In genomic region chr2:33847196-33847834, GRCm38 (mm10) we compare ENCODE assay signal across 9 mouse cellular contexts. TPM values are rescaled to one million over a fixed set of nuclear protein-coding genes. Genes with fewer than 3 reads are reported as not detected.
DNase-seq lines count a peak whose midpoint lies in the region; ATAC-seq and TF ChIP-seq lines count a peak whose summit lies in the region.
"Had no signal": no experiment of that assay in that cellular context is flagged by ENCODE, and none has a peak within 500 bp of the region (broad histone marks: within the 10 kb centered on the region; RNA-seq: fewer than 3 reads in every experiment).

No protein-coding gene starts in this region.

- TF ChIP-seq POLR2A in heart, adult 2 months (IDR thresholded peaks at IDR 0.05; ENCODE audit: insufficient read depth, low read depth, low read length) = no peak

- DNase-seq in lung, postnatal 0 days (ENCODE audit: low spot score) = no peak
- DNase-seq in ovary, postnatal 14 days (ENCODE audit: low spot score) = no peak
- DNase-seq in heart, adult 2 months = no peak
- no peak for DNase-seq in adrenal gland, postnatal 4 days (ENCODE audit: low spot score in 2 of 2)

- 77% methylated on average over 11 of the region's 11 CpGs for WGBS in lung, embryonic 16.5 days
- 72% methylated on average over 11 of the region's 11 CpGs for WGBS in lung, postnatal 0 days
- WGBS in forebrain, embryonic 12.5 days = 87% methylated on average over 11 of the region's 11 CpGs
- 73% methylated on average over 11 of the region's 11 CpGs for WGBS in limb, embryonic 15.5 days
- 73% methylated on average over 11 of the region's 11 CpGs for WGBS in heart, adult 2 months

- no peaks in the 10 kb centered on the region for H3K79me2 ChIP-seq in heart, adult 2 months (replicated peaks; ENCODE audit: control insufficient read depth, insufficient read depth, low read length)

- H3K27ac ChIP-seq in lung, embryonic 16.5 days (ENCODE audit: low read length) = peak overlapping the region; percentile 23; the same call in 1 of the 2 replicates
- no peak overlapping the region for H3K27ac ChIP-seq in lung, postnatal 0 days (ENCODE audit: low read length)
- peak overlapping the region; percentile 50 for H3K27ac ChIP-seq in forebrain, embryonic 12.5 days
- peak overlapping the region; percentile 38; the same call in 1 of the 2 replicates for H3K27ac ChIP-seq in limb, embryonic 15.5 days
- H3K27ac ChIP-seq in heart, adult 2 months = no peak overlapping the region

- TF ChIP-seq EP300 in lung, postnatal 0 days (IDR thresholded peaks at IDR 0.05) = no peak
- TF ChIP-seq EP300 in heart, adult 2 months (IDR thresholded peaks at IDR 0.05; ENCODE audit: insufficient read depth, low read depth, low read length) = no peak

- H3K9me3 ChIP-seq in lung, embryonic 16.5 days (ENCODE audit: control insufficient read depth, low read length) = no peaks in the 10 kb centered on the region
- no peaks in the 10 kb centered on the region for H3K9me3 ChIP-seq in lung, postnatal 0 days (ENCODE audit: low read length)
- H3K9me3 ChIP-seq in forebrain, embryonic 12.5 days = no peaks in the 10 kb centered on the region
- H3K9me3 ChIP-seq in limb, embryonic 15.5 days = no peaks in the 10 kb centered on the region
- H3K9me3 ChIP-seq: G1E had no signal

- no peak for ATAC-seq in lung, embryonic 16.5 days (ENCODE audit: low read depth)
- no peak for ATAC-seq in lung, postnatal 0 days
- no peak for ATAC-seq in forebrain, embryonic 12.5 days (ENCODE audit: low FRiP score)
- no peak for ATAC-seq in limb, embryonic 15.5 days (ENCODE audit: insufficient number of reproducible peaks, low FRiP score, low TSS enrichment, low read depth)
- 0 out of 2 replicates have a peak, but pooled peaks have one; percentile 34 for ATAC-seq in neutrophil, adult 5-6 weeks (ENCODE audit: extremely low read depth, insufficient number of reproducible peaks, low FRiP score, poor library complexity, severe bottlenecking)

- no peak for TF ChIP-seq CTCF in lung, postnatal 0 days (IDR thresholded peaks at IDR 0.05)
- no peak for TF ChIP-seq CTCF in heart, adult 2 months (IDR thresholded peaks at IDR 0.05)

- H3K4me1 ChIP-seq in lung, embryonic 16.5 days (replicated peaks; ENCODE audit: control insufficient read depth, insufficient read depth, low read length) = peaks cover 19% of the 10 kb centered on the region
- peaks cover 5% of the 10 kb centered on the region; the same call in 1 of the 2 replicates for H3K4me1 ChIP-seq in lung, postnatal 0 days (ENCODE audit: insufficient read depth, low read depth, low read length)
- H3K4me1 ChIP-seq in forebrain, embryonic 12.5 days = peaks cover 21% of the 10 kb centered on the region
- peaks cover 17% of the 10 kb centered on the region for H3K4me1 ChIP-seq in limb, embryonic 15.5 days
- peaks cover 15% of the 10 kb centered on the region for H3K4me1 ChIP-seq in heart, adult 2 months (ENCODE audit: control insufficient read depth, insufficient read depth, low read length)

- no peaks in the 10 kb centered on the region for H3K36me3 ChIP-seq in lung, embryonic 16.5 days (ENCODE audit: control insufficient read depth, insufficient read depth, low read length)
- H3K36me3 ChIP-seq in lung, postnatal 0 days (ENCODE audit: insufficient read depth, low read length) = no peaks in the 10 kb centered on the region
- H3K36me3 ChIP-seq in forebrain, embryonic 12.5 days (replicated peaks) = peaks cover 14% of the 10 kb centered on the region; the same call in 1 of the 2 replicates
- H3K36me3 ChIP-seq in limb, embryonic 15.5 days = 0 out of 2 replicates have a peak, but pooled peaks cover 6% of the 10 kb centered on the region
- H3K36me3 ChIP-seq in heart, adult 2 months (ENCODE audit: control insufficient read depth, insufficient read depth, low read length) = no peaks in the 10 kb centered on the region

- intact Hi-C loops in heart, adult 2 months (cut with DNase I) = no loop called here

- no peak overlapping the region for H3K4me2 ChIP-seq in lung, embryonic 16.5 days (ENCODE audit: low read depth, low read length)
- no peak overlapping the region for H3K4me2 ChIP-seq in lung, postnatal 0 days (replicated peaks; ENCODE audit: low read depth, low read length)
- H3K4me2 ChIP-seq in forebrain, embryonic 12.5 days = no peak overlapping the region
- H3K4me2 ChIP-seq in limb, embryonic 15.5 days = no peak overlapping the region

- no peaks in the 10 kb centered on the region for H3K27me3 ChIP-seq in lung, embryonic 16.5 days (ENCODE audit: control insufficient read depth, insufficient read depth, low read depth, low read length)
- no peaks in the 10 kb centered on the region for H3K27me3 ChIP-seq in lung, postnatal 0 days (replicated peaks; ENCODE audit: insufficient read depth, low read length)
- no peaks in the 10 kb centered on the region for H3K27me3 ChIP-seq in forebrain, embryonic 12.5 days
- H3K27me3 ChIP-seq in limb, embryonic 15.5 days = no peaks in the 10 kb centered on the region
- H3K27me3 ChIP-seq in heart, adult 2 months (ENCODE audit: control insufficient read depth, insufficient read depth, low read length) = no peaks in the 10 kb centered on the region

- no peak overlapping the region for H3K9ac ChIP-seq in lung, embryonic 16.5 days (ENCODE audit: low read length)
- no peak overlapping the region for H3K9ac ChIP-seq in lung, postnatal 0 days (replicated peaks; ENCODE audit: low read depth)
- no peak overlapping the region for H3K9ac ChIP-seq in forebrain, embryonic 12.5 days
- H3K9ac ChIP-seq in limb, embryonic 15.5 days = no peak overlapping the region; the same call in 1 of the 2 replicates
- no peak overlapping the region for H3K9ac ChIP-seq in heart, adult 2 months (ENCODE audit: low read depth, low read length)

- H3K4me3 ChIP-seq in lung, embryonic 16.5 days (ENCODE audit: low read length) = no peak overlapping the region
- no peak overlapping the region for H3K4me3 ChIP-seq in lung, postnatal 0 days (ENCODE audit: low read depth, low read length)
- H3K4me3 ChIP-seq in forebrain, embryonic 12.5 days (replicated peaks) = no peak overlapping the region
- no peak overlapping the region for H3K4me3 ChIP-seq in limb, embryonic 15.5 days
- H3K4me3 ChIP-seq in heart, adult 2 months = no peak overlapping the region

RNA-seq across cellular contexts. Expression of gene Mvb12b, which starts 40.4 kb away (rescaled TPM):
- polyA plus RNA-seq in lung, embryonic 16.5 days (2015; fragmentation: Nextera tagmentation; extraction: Ambion mirVana) = 19.2 and 21.6 TPM in 2 replicates
- 21.3 and 24.5 TPM in 2 replicates for polyA plus RNA-seq in lung, postnatal 0 days (2015; fragmentation: Nextera tagmentation; extraction: Ambion mirVana)
- 51.5 and 64.7 TPM in 2 replicates for polyA plus RNA-seq in forebrain, embryonic 12.5 days (2016; fragmentation: Nextera tagmentation; extraction: Ambion mirVana)
- polyA plus RNA-seq in limb, embryonic 15.5 days (2015; fragmentation: Nextera tagmentation; extraction: Ambion mirVana) = 18.2 and 19.0 TPM in 2 replicates
- total RNA-seq in neutrophil, adult 5-6 weeks (2017) = 10.9 and 12.1 TPM in 2 replicates
- total RNA-seq in heart, adult 2 months (2021) = 10 to 100 TPM; 17.8 to 21.6 TPM
- 20.4 and 27.5 TPM in 2 replicates for polyA plus RNA-seq in heart, adult 2 months (2012; rRNA removed)
- 10 to 100 TPM; 36.9 to 37.5 TPM for total RNA-seq in adrenal gland, postnatal 4 days (2021)

Comparison
In these comparisons a context has a peak if more than half of its experiments do, and no peak if none do; other contexts are left out.
1. H3K27ac ChIP-seq: peak in lung, embryonic 16.5 days (single experiment), forebrain, embryonic 12.5 days (single experiment) and limb, embryonic 15.5 days (single experiment); none in lung, postnatal 0 days (single experiment) and heart, adult 2 months (single experiment).